Mouse (Mus musculus): ENCODE measurements around the gene Lmbr1. TPM values are rescaled to one million over a fixed set of nuclear protein-coding genes. Genes with fewer than 3 reads are reported as not detected.

Lmbr1 gene
- polyA plus RNA-seq, 1 experiment, result 0.84 TPM

GRCm38 (mm10) chr5:29198960-29199488 is 179.2 kb downstream of the Lmbr1 start:
- DNase-seq (ENCODE audit: low read depth in 1 of 2, low spot score in 2 of 2), result no peak
- TF ChIP-seq CTCF (IDR thresholded peaks at IDR 0.05; ENCODE audit: extremely low read depth, insufficient read depth, insufficient read length, insufficient replicate concordance) (no peak), POLR2A (IDR thresholded peaks at IDR 0.05; ENCODE audit: low read depth, low read length) (no peak)
- H3K4me3 ChIP-seq (ENCODE audit: extremely low read depth, insufficient read depth, insufficient read length), result no peak overlapping the region
- H3K27ac ChIP-seq (ENCODE audit: insufficient read depth, low read length), result no peak overlapping the region
- H3K27me3 ChIP-seq (ENCODE audit: control insufficient read depth, insufficient read depth, low read length), result peaks cover 2% of the 10 kb centered on the region; the same call in 1 of the 2 replicates
- peaks cover 4% of the 10 kb centered on the region for H3K4me1 ChIP-seq (ENCODE audit: control insufficient read depth, insufficient read depth, insufficient read length)
- 84% methylated on average over 4 of the region's 4 CpGs for WGBS
- no peaks in the 10 kb centered on the region for H3K36me3 ChIP-seq (ENCODE audit: control insufficient read depth, insufficient read depth, low read length)

- Histone ChIP-seq H3K27me3 (ENCODE audit: control insufficient read depth, insufficient read depth, low read length) (peaks cover 2% of the 10 kb centered on the region; the same call in 1 of the 2 replicates), H3K27ac (ENCODE audit: insufficient read depth, low read length) (no peak overlapping the region), H3K4me3 (ENCODE audit: extremely low read depth, insufficient read depth, insufficient read length) (no peak overlapping the region), H3K4me1 (ENCODE audit: control insufficient read depth, insufficient read depth, insufficient read length) (peaks cover 4% of the 10 kb centered on the region), H3K36me3 (ENCODE audit: control insufficient read depth, insufficient read depth, low read length) (no peaks in the 10 kb centered on the region)
- DNase-seq (ENCODE audit: low read depth in 1 of 2, low spot score in 2 of 2), result no peak
- TF ChIP-seq POLR2A (IDR thresholded peaks at IDR 0.05; ENCODE audit: low read depth, low read length) (no peak), CTCF (IDR thresholded peaks at IDR 0.05; ENCODE audit: extremely low read depth, insufficient read depth, insufficient read length, insufficient replicate concordance) (no peak)
- 89% methylated on average over 4 of the region's 4 CpGs for WGBS
Observed at GRCm38 (mm10) chr5:29197187-29197586, 181.0 kb downstream of the Lmbr1 start.

- DNase-seq (ENCODE audit: low read depth in 1 of 2, low spot score in 2 of 2), result no peak
- no peak for TF ChIP-seq POLR2A (IDR thresholded peaks at IDR 0.05; ENCODE audit: low read depth, low read length)
- WGBS, result 16% methylated on average over 12 of the region's 12 CpGs
- peak overlapping the region; percentile 44 for H3K4me3 ChIP-seq (ENCODE audit: extremely low read depth, insufficient read depth, insufficient read length)
- no peak overlapping the region for H3K27ac ChIP-seq (ENCODE audit: insufficient read depth, low read length)
- H3K27me3 ChIP-seq (ENCODE audit: control insufficient read depth, insufficient read depth, low read length), result peaks cover 2% of the 10 kb centered on the region; the same call in 1 of the 2 replicates
- H3K36me3 ChIP-seq (ENCODE audit: control insufficient read depth, insufficient read depth, low read length), result no peaks in the 10 kb centered on the region
- H3K4me1 ChIP-seq (ENCODE audit: control insufficient read depth, insufficient read depth, insufficient read length), result peaks cover 4% of the 10 kb centered on the region
Observed at GRCm38 (mm10) chr5:29196264-29196658, 181.9 kb downstream of the Lmbr1 start.

- Histone ChIP-seq H3K27me3 (ENCODE audit: control insufficient read depth, insufficient read depth, low read length) (peaks cover 2% of the 10 kb centered on the region; the same call in 1 of the 2 replicates), H3K4me3 (ENCODE audit: extremely low read depth, insufficient read depth, insufficient read length) (peak within 1 kb of the TSS; percentile 56), H3K27ac (ENCODE audit: insufficient read depth, low read length) (peak within 1 kb of the TSS; percentile 58; the same call in 1 of the 2 replicates), H3K4me1 (ENCODE audit: control insufficient read depth, insufficient read depth, insufficient read length) (peaks cover 4% of the 10 kb centered on the region), H3K36me3 (ENCODE audit: control insufficient read depth, insufficient read depth, low read length) (no peaks in the 10 kb centered on the region)
- peak; percentile 11 to 34 for DNase-seq (ENCODE audit: low read depth in 1 of 2, low spot score in 2 of 2)
- TF ChIP-seq POLR2A (IDR thresholded peaks at IDR 0.05; ENCODE audit: low read depth, low read length), result no peak
- no peak for TF ChIP-seq CTCF (IDR thresholded peaks at IDR 0.05; ENCODE audit: extremely low read depth, insufficient read depth, insufficient read length, insufficient replicate concordance)
- 2% methylated on average over 64 of the region's 70 CpGs for WGBS
Observed at GRCm38 (mm10) chr5:29195570-29196263, 182.5 kb downstream of the Lmbr1 start, which contains the start of gene Rnf32. Gene Rnf32, plus strand, starts transcription at chr5:29195992.

- Histone ChIP-seq H3K36me3 (ENCODE audit: control insufficient read depth, insufficient read depth, low read length) (no peaks in the 10 kb centered on the region), H3K4me3 (ENCODE audit: extremely low read depth, insufficient read depth, insufficient read length) (peak overlapping the region; percentile 56; the same call in 1 of the 2 replicates), H3K27me3 (ENCODE audit: control insufficient read depth, insufficient read depth, low read length) (peaks cover 2% of the 10 kb centered on the region; the same call in 1 of the 2 replicates), H3K4me1 (ENCODE audit: control insufficient read depth, insufficient read depth, insufficient read length) (peaks cover 4% of the 10 kb centered on the region), H3K27ac (ENCODE audit: insufficient read depth, low read length) (peak overlapping the region; percentile 58; the same call in 1 of the 2 replicates)
- WGBS, result 37% methylated on average over 9 of the region's 9 CpGs
- no peak for DNase-seq (ENCODE audit: low read depth in 1 of 2, low spot score in 2 of 2)
- no peak for TF ChIP-seq CTCF (IDR thresholded peaks at IDR 0.05; ENCODE audit: extremely low read depth, insufficient read depth, insufficient read length, insufficient replicate concordance)
Observed at GRCm38 (mm10) chr5:29195231-29195569, 183.0 kb downstream of the Lmbr1 start.

- 81% methylated on average over 5 of the region's 5 CpGs for WGBS
- TF ChIP-seq CTCF (IDR thresholded peaks at IDR 0.05; ENCODE audit: extremely low read depth, insufficient read depth, insufficient read length, insufficient replicate concordance) (no peak), POLR2A (IDR thresholded peaks at IDR 0.05; ENCODE audit: low read depth, low read length) (no peak)
- no peaks in the 10 kb centered on the region for H3K4me1 ChIP-seq (ENCODE audit: control insufficient read depth, insufficient read depth, insufficient read length)
- DNase-seq (ENCODE audit: low read depth in 1 of 2, low spot score in 2 of 2), result no peak
- H3K27me3 ChIP-seq (ENCODE audit: control insufficient read depth, insufficient read depth, low read length), result no peaks in the 10 kb centered on the region
- no peak overlapping the region for H3K4me3 ChIP-seq (ENCODE audit: extremely low read depth, insufficient read depth, insufficient read length)
- no peaks in the 10 kb centered on the region for H3K36me3 ChIP-seq (ENCODE audit: control insufficient read depth, insufficient read depth, low read length)
- H3K27ac ChIP-seq (ENCODE audit: insufficient read depth, low read length), result no peak overlapping the region
Observed at GRCm38 (mm10) chr5:29186798-29187197, 191.4 kb downstream of the Lmbr1 start.

Other genes starting within 250 kb of the Lmbr1 start
- 0.54 and 1.1 TPM in 2 replicates for gene Rnf32, start 182.4 kb downstream of the Lmbr1 start, polyA plus RNA-seq (2012; rRNA removed)
- 3.5 and 5.7 TPM in 2 replicates for gene Nom1, start 56.3 kb upstream of the Lmbr1 start, polyA plus RNA-seq (2012; rRNA removed)
- gene Mnx1, start 100.1 kb upstream of the Lmbr1 start, polyA plus RNA-seq (2012; rRNA removed), result not detected in 2 replicates
- 5.7 and 5.8 TPM in 2 replicates for gene Ube3c, start 190.9 kb upstream of the Lmbr1 start, polyA plus RNA-seq (2012; rRNA removed)

Data from spleen, adult 2 months (tissue).